Mouse (Mus musculus) urinary bladder, postnatal 10 days (tissue): ENCODE data around the gene Igf2bp3.

Experiments used
- DNase-seq: peaks from one replicate; pipeline ENCODE4 v3.0.0; 2022; ENCODE audit warnings: low spot score

Igf2bp3 gene

DNA sequence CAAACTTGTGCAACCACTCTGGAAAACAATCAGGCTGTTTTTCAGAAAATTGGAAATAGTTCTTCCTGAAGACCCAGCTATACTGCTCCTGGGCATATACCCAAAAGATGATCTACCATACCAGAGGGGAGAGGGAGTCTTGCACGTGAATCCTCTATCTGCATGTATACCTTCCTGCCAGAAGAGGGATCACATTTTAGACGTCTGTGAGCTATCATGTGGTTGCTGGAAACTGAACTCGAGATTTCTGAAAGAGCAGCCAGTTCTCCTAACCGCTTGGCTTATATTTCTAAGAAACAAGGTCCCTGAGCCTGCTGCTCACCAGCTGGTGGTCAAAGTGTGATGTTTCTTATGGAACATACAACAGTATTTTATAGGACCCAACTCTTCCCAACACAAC is 146.4 kb downstream of the Igf2bp3 start:
- DNase-seq, result no peak

DNA sequence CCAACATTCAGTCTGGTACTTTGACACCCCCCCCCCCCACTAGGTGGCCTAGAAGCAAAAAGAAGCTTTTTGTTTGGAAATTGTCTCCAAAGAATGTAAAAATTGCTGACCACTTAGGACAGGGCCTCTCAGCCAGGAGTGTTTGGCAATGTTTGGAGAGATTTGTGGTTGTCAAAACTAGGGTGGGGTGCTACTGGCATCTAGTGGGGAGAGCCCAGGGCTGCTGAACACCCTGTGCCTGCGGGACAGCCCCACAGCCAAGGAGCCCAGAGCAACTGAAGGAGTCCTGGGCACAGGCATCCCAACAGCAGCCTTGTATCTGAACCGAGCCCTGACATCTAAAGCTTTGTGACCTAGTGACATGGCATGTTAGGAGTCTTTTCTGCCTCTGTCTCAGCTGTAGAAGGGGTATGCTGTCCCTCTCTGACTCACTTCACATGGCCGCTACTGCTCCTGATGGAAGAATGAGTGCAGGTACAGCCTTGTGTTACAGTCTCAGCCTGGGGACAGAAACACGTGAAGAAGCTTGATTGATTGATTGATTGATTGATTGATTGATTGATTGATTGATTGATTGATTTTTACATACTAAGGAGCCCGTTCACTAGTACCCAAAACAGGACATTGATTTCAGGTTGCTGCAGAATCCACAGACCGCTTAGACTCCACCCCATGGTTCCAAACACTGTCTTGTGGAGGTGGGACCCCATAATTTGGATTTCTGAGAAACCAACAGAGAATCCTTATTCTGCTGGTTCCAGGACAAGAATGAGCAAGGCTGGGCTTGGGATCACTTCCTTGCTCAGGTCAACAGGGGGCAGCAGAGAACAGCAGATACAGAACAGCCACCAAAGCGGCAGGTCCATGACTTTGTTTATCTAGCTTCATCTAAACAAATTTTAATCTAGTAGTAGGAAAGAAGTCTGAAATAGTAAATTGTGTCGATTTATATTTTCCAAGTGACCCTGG is 157.4 kb downstream of the Igf2bp3 start:
- DNase-seq, result no peak

GRCm38 (mm10) chr6:49056009-49056408 is 158.7 kb downstream of the Igf2bp3 start:
- no peak for DNase-seq

DNA sequence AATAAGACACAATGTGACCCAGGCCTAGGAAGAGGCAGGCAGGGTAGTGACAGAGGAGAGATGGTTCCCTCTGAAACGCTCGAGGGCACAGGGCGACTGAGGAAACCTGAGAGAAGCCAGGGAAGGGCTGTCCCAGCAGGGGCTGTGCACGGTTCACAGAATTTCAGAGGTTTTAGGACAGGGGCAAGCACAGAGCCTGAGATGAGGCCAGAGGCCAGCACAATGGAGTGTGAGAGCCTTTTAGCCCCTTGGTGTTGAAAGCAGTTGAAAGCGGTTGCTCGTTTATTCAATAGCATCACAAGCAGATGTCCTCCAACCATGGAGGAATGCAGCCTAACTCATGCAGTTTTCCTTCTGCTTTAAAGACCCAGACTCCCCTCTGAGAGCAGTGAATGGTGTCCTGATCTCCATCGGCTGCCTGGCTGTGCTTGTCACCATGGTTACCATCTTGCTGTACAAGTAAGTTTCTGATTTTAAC is 159.5 kb downstream of the Igf2bp3 start:
- no peak for DNase-seq

DNA sequence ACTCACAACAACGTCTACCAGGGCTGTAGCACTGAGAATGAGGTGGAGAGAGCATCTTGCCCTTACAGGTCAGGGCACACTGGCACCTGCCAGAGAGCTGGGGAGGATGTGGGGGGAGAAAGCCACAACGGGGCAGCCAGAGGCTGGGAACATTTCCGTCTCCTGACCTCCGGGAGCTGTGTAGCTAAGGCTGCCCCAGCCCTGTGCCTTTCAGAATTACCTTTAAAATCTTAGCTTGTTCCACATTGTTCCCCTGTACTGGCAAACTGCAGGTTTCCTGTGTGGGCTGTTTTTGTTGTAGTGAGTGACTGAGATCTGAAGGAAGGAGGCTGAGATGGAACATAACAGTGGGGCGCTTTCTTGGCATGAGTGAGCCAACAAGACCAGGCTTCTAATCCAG is 162.6 kb downstream of the Igf2bp3 start:
- no peak for DNase-seq

GRCm38 (mm10) chr6:49050677-49051410 is 163.9 kb downstream of the Igf2bp3 start:
- DNase-seq, result no peak

- no peak for DNase-seq
These were observed 166.4 kb downstream of the Igf2bp3 start for GRCm38 (mm10) chr6:49048395-49048794.

DNA sequence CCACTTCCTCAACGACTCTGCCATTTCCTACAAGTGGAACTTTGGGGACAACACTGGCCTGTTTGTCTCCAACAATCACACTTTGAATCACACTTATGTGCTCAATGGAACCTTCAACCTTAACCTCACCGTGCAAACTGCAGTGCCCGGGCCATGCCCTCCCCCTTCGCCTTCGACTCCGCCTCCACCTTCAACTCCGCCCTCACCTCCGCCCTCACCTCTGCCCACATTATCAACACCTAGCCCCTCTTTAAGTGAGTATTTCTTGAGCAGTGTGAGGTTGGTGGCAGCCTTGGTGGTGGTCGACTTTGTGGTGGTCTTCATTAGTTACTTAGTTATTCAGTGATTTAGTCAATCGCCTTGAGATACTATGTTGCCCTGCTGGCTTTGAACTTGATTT is 166.9 kb downstream of the Igf2bp3 start:
- no peak for DNase-seq

DNA sequence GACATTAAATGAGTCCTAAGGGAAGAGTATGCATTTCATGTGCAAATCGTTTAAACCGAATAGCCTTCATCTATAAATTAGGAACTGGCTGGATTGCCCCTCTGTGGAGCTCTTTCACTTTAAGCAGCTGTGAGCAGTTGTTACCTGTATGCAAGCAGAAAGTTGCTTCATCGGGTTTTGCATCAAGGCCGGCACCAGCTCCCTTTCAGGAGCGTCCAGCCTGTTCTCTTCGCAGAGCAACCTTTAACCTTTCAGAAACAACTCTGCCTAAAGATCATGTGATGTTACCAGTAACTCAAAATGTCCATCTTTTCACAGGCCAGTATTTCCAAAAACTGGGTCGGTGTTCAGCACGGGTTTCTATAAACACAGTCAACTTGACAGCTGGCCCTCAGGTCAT is 167.8 kb downstream of the Igf2bp3 start:
- DNase-seq, result no peak

- no peak for DNase-seq
These were observed 168.3 kb downstream of the Igf2bp3 start for GRCm38 (mm10) chr6:49046502-49046901.

- no peak for DNase-seq
These were observed 175.1 kb downstream of the Igf2bp3 start for GRCm38 (mm10) chr6:49039470-49040180.

DNA sequence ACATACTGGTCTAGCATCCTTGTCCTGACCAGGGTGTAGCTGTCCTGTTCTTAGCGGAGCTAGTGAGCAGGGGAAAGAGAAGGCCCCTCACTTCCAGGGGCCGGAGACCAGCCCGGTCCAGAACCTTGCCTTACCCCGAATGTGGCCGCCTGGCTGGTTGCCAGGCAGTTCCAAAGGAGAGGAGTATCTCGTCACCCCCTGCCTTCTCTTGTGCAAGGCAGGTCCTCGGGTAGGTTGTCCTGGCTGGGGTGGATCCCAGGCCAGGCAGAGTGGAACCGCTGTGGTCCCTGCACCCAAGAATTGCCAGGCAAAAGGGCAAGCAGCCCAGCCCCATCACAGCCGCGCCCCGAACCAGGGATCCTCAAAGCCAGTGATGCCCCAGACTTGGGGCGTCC is 177.5 kb downstream of the Igf2bp3 start:
- no peak for DNase-seq

DNA sequence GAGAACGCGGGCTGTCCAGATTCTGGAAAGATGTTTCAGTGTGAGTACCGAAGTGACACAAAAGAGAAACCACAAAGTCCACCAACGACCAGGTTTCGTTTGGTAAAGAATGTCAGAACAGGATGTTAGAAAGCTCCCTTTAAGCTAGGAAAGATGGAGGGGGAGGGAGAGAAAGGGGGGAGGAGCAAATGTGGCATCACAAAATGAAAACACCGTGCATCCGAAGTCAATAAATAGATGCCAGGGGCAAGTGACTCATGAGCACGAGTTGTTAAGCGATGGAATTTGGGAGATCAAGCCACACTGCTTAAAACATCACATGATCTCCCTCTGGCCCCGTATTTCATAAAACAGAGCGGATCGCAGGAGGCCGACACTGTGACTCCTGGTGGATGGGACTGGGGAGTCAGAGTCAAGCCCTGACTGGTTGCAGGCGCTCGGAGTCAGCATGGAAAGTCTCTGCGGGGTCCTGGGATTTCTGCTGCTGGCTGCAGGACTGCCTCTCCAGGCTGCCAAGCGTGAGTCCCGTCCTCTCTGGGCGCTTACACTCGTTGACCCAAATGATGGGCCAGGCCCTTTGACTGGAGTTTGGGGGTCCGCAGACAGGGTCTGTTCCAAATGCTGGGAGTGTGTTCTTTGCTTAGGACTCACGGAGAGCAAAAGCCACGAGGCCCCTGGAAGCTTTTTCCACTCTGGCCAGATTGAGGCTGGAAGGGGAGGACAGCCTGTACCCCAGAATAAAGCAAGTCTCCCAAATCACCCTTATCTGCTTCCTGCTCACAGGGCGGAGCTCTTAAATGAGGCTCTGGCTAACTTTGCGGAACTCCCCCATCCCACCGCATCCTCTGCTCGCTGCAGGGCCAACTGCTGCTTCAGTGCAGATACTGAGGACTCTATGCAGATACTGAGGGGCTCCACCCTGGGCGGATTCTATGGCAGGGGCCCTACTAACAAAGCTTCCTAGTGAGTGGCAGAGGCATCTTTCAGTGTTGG is 178.2 kb downstream of the Igf2bp3 start, which contains the start of gene Gpnmb:
Gpnmb (plus strand) TSS at position 272 of the 993 bp plus-strand sequence.
- no peak for DNase-seq
